Mouse (Mus musculus) stomach, embryonic 14.5 days (tissue): ENCODE measurements around the gene Nmbr. TPM values are rescaled to one million over a fixed set of nuclear protein-coding genes. Genes with fewer than 3 reads are reported as not detected.

Experiments used
- ATAC-seq: fragments of 200-750 bp; cut with Nextera tagmentation; 2 replicates; pipeline ENCODE4 v1.8.0; 2017; ENCODE audit warnings: low read depth, moderate TSS enrichment; ENCODE audit not compliant: insufficient number of reproducible peaks, insufficient read depth, low FRiP score
- H3K27ac ChIP-seq: fragments of 300-500 bp; sonication (generic); 2 replicates; pipeline ENCODE4 v1.5.1; 2014; ENCODE audit warnings: mild to moderate bottlenecking, low read length, moderate library complexity, mixed read lengths
- H3K27me3 ChIP-seq: fragments of 300-500 bp; sonication (generic); 2 replicates; pipeline ENCODE4 v1.6.1; 2014; ENCODE audit warnings: low read length, control low read depth, mixed read lengths; ENCODE audit not compliant: control insufficient read depth, insufficient read depth
- H3K36me3 ChIP-seq: fragments of 300-500 bp; sonication (generic); 2 replicates; pipeline ENCODE4 v1.6.1; 2014; ENCODE audit warnings: mild to moderate bottlenecking, control low read depth, low read length, moderate library complexity, mixed read lengths; ENCODE audit not compliant: control insufficient read depth, insufficient read depth
- H3K4me1 ChIP-seq: fragments of 300-500 bp; sonication (generic); 2 replicates; pipeline ENCODE4 v1.6.1; 2014; ENCODE audit warnings: low read length, control low read depth, mixed read lengths; ENCODE audit not compliant: control insufficient read depth, insufficient read depth
- H3K4me2 ChIP-seq: fragments of 300-500 bp; sonication (generic); replicated peaks from 2 replicates; pipeline ENCODE4 v1.6.1; 2014; ENCODE audit warnings: low read depth, low read length, control low read depth
- H3K4me3 ChIP-seq: fragments of 300-500 bp; sonication (generic); 2 replicates; pipeline ENCODE4 v1.5.1; 2014; ENCODE audit warnings: low read depth, low read length, control low read depth
- H3K9ac ChIP-seq: fragments of 300-500 bp; sonication (generic); replicated peaks from 2 replicates; pipeline ENCODE4 v1.6.1; 2014; ENCODE audit warnings: low read depth, mild to moderate bottlenecking, control low read depth, low read length, moderate library complexity, mixed read lengths
- H3K9me3 ChIP-seq: fragments of 300-500 bp; sonication (generic); 2 replicates; pipeline ENCODE4 v1.6.1; 2016; ENCODE audit warnings: low read depth, low read length, control low read depth; ENCODE audit not compliant: control insufficient read depth
- WGBS: fragments of 180-500 bp; shearing (Covaris S2); extraction: QIAGEN DNeasy Blood & Tissue Kit; methylation state at CpG from one replicate; pipeline ENCODE4 v1.1.7; 2014; 5-methylcytosine and 5-hydroxymethylcytosine counted together
- polyA plus RNA-seq: library from polyadenylated mRNA; unstranded; fragments of >200 nt; fragmentation: Nextera tagmentation; extraction: Ambion mirVana; gene quantifications from 2 replicates; pipeline ENCODE4 v1.2.1, GENCODE M21; 2014

Gene Nmbr
- 0.42 and 1.0 TPM in 2 replicates for polyA plus RNA-seq

- WGBS, result under 1% methylated on average over 46 of the region's 50 CpGs
- peak; percentile 97 for ATAC-seq
- H3K27ac ChIP-seq, result 0 out of 2 replicates have a peak within 1 kb of the TSS, but pooled peaks have one; percentile 3
Observed at GRCm38 (mm10) chr10:14705072-14706066, at the start of gene Nmbr, which contains the start of gene Vta1. TSS of gene Nmbr (plus strand) at chr10:14705591. TSS of gene Vta1 (minus strand) at chr10:14705560.

DNA sequence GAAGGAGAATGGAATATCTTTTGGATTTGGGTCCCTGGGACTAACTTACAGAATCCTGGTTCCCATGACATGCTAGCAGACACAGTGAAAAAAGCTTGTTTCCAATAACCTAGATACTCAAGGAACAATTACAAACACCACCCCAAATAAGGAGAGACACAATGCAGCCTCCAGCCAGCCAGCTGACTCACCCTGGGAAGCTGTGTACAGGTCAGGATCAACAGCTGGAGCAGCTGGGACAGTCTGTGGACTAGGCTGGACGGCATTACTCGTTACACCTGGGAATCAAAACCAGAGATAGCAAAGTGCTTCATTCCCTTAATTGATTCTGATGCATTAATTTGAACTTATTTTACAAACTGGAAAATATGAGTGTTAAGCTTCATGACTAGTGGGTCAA, 44.5 kb upstream of the Nmbr start:
- H3K4me1 ChIP-seq, result no peaks in the 10 kb centered on the region
- H3K9ac ChIP-seq, result no peak overlapping the region
- no peak overlapping the region for H3K4me3 ChIP-seq
- WGBS, result 80% methylated on average over 2 of the region's 2 CpGs
- no peak overlapping the region for H3K27ac ChIP-seq
- ATAC-seq, result no peak
- H3K27me3 ChIP-seq, result no peaks in the 10 kb centered on the region
- H3K9me3 ChIP-seq, result no peaks in the 10 kb centered on the region
- no peak overlapping the region for H3K4me2 ChIP-seq
- H3K36me3 ChIP-seq, result peaks cover 8% of the 10 kb centered on the region; the same call in 1 of the 2 replicates

More at GRCm38 (mm10) chr10:14705072-14706066, at the start of gene Nmbr, which contains the start of gene Vta1:
- peak within 1 kb of the TSS; percentile 83 for H3K4me3 ChIP-seq
- peaks cover 7% of the 10 kb centered on the region for H3K4me1 ChIP-seq
- H3K4me2 ChIP-seq, result peak within 1 kb of the TSS; percentile 74
- peak within 1 kb of the TSS; percentile 67 for H3K9ac ChIP-seq
- no peaks in the 10 kb centered on the region for H3K36me3 ChIP-seq
- H3K27me3 ChIP-seq, result no peaks in the 10 kb centered on the region
- no peaks in the 10 kb centered on the region for H3K9me3 ChIP-seq

DNA sequence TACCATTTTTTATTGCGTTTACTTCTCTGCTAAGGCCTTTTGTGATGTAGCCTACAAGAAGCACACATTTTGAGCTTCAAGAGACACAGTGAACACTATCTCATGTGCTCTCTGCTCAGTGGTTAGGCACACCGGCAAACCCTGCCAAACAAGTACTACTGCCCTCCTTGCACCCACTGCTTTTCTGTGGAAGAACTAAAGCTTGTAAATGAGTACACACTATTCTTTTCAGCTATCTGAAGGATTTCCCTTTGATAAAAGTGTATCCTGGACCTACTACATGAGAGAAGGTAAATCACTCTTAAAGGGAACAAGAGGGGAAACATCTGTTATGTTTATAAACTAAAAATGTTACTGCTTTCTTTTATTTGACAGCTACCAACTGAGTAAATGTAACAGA, 39.2 kb upstream of the Nmbr start:
- Histone ChIP-seq H3K9ac (no peak overlapping the region), H3K27ac (no peak overlapping the region), H3K4me2 (no peak overlapping the region), H3K9me3 (no peaks in the 10 kb centered on the region), H3K4me3 (no peak overlapping the region), H3K36me3 (peaks cover 8% of the 10 kb centered on the region; the same call in 1 of the 2 replicates), H3K27me3 (no peaks in the 10 kb centered on the region), H3K4me1 (no peaks in the 10 kb centered on the region)
- ATAC-seq, result no peak
- WGBS, result 91% methylated on average over 2 of the region's 2 CpGs

DNA sequence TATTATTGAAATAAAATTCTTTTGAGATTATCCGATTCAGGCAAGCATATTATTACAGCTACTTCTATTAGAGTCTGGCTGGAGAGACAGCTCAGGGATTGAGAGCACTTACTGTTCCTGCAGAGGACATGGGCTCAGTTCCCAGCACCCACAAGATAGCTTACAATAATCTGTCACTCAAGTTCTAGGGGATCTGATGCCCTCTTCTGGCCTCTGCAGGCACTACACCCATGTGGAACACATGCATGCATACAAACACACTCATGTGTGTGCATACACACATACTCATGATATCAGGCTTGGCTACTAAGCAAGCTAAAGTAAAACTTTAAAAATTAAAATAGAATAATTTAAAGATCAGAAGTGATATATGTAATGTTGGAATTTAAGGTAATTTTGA, 19.7 kb upstream of the Nmbr start:
- H3K9me3 ChIP-seq, result no peaks in the 10 kb centered on the region
- H3K36me3 ChIP-seq, result peaks cover 3% of the 10 kb centered on the region; the same call in 1 of the 2 replicates
- no peak overlapping the region for H3K4me2 ChIP-seq
- no peak overlapping the region for H3K9ac ChIP-seq
- no peak overlapping the region for H3K4me3 ChIP-seq
- ATAC-seq, result no peak
- no peaks in the 10 kb centered on the region for H3K4me1 ChIP-seq
- WGBS, result 95% methylated on average over 1 of the region's 1 CpGs
- H3K27ac ChIP-seq, result no peak overlapping the region
- H3K27me3 ChIP-seq, result no peaks in the 10 kb centered on the region

- H3K4me3 ChIP-seq, result no peak overlapping the region
- no peak overlapping the region for H3K27ac ChIP-seq
- H3K4me1 ChIP-seq, result no peaks in the 10 kb centered on the region
- H3K9me3 ChIP-seq, result no peaks in the 10 kb centered on the region
- ATAC-seq, result no peak
- no peaks in the 10 kb centered on the region for H3K27me3 ChIP-seq
- H3K4me2 ChIP-seq, result no peak overlapping the region
- WGBS, result 75% methylated on average over 6 of the region's 6 CpGs
- peaks cover 3% of the 10 kb centered on the region; the same call in 1 of the 2 replicates for H3K36me3 ChIP-seq
- H3K9ac ChIP-seq, result no peak overlapping the region
Observed at GRCm38 (mm10) chr10:14688785-14689442, 16.5 kb upstream of the Nmbr start.

DNA sequence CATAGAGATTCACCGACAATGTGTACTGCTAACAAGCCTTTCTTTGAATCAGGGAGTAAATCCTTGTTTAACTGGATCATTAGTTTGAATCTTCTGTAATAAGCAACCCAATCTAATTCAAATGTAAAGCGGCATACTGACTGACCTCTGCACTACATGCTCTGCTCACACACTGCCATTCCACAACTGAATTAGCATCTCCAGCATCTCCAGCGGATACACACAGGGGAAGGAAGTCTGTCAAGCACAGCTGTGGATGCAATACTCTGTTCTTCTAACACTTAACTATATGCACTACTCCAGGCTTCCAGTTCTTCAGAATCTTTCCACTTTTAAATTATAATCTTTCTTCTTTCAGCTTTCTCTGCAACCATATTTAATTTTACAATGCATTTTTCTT, 15.0 kb upstream of the Nmbr start:
- no peak overlapping the region for H3K4me2 ChIP-seq
- no peak for ATAC-seq
- WGBS, result 85% methylated on average over 3 of the region's 3 CpGs

GRCm38 (mm10) chr10:14703239-14703638, 2.2 kb upstream of the Nmbr start:
- no peak overlapping the region for H3K4me3 ChIP-seq
- no peak overlapping the region for H3K27ac ChIP-seq
- WGBS, result 86% methylated on average over 1 of the region's 1 CpGs
- no peak overlapping the region for H3K4me2 ChIP-seq
- no peak for ATAC-seq
- H3K4me1 ChIP-seq, result peaks cover 7% of the 10 kb centered on the region
- H3K9ac ChIP-seq, result no peak overlapping the region; the same call in 1 of the 2 replicates
- no peaks in the 10 kb centered on the region for H3K27me3 ChIP-seq
- H3K9me3 ChIP-seq, result no peaks in the 10 kb centered on the region
- H3K36me3 ChIP-seq, result no peaks in the 10 kb centered on the region

More for the DNA sequence above, 15.0 kb upstream of the Nmbr start:
- H3K4me1 ChIP-seq, result no peaks in the 10 kb centered on the region
- no peak overlapping the region for H3K27ac ChIP-seq
- H3K27me3 ChIP-seq, result no peaks in the 10 kb centered on the region
- H3K9me3 ChIP-seq, result no peaks in the 10 kb centered on the region
- no peak overlapping the region for H3K9ac ChIP-seq
- H3K4me3 ChIP-seq, result no peak overlapping the region
- peaks cover 3% of the 10 kb centered on the region; the same call in 1 of the 2 replicates for H3K36me3 ChIP-seq

DNA sequence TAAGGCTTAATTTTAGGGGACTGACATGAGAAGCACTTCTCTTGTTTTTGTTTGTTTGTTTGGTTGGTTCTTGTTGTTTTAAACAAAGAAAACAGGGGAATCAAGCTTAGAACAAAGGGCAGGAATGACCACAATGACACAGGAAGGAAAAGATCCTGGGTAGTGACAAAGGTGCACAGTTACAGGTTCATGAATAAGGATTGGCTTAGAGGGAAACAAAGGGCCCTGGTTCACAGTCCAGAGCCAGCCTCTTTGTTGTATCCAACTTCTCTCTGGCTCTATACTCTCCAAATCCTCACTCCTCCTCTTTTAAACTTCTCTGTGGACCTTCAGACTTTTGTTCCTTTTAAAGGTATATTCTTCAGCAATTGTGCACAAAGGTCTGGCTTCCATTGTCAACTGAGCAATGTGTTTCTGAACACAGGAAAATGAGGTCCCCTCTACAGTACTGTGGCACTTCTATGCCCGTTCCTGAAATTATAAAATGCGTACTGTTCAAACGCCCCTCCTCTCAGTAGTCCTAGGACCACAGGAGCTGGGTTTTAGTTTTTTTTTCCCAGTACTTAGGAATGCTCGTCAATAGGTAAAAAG, 1.5 kb upstream of the Nmbr start:
- no peak overlapping the region for H3K27ac ChIP-seq
- H3K36me3 ChIP-seq, result no peaks in the 10 kb centered on the region
- H3K4me3 ChIP-seq, result peak overlapping the region; percentile 83; the same call in 1 of the 2 replicates
- no peak overlapping the region for H3K9ac ChIP-seq
- peak overlapping the region; percentile 74 for H3K4me2 ChIP-seq
- H3K27me3 ChIP-seq, result no peaks in the 10 kb centered on the region
- WGBS, result 72% methylated on average over 4 of the region's 4 CpGs
- peaks cover 7% of the 10 kb centered on the region for H3K4me1 ChIP-seq
- no peak for ATAC-seq
- H3K9me3 ChIP-seq, result no peaks in the 10 kb centered on the region
